Mouse (Mus musculus) hindbrain, embryonic 11.5 days (tissue): ENCODE measurements at regions not wholly inside any gene's neighbourhood (a gene's known extent, or its start where the extent isn't known, plus 50 kb on each side); places are given as distances from the start of the nearest gene placed in this dataset.

ENCODE experiments used
- ATAC-seq: fragments of 200-750 bp; cut with Nextera tagmentation; 2 replicates; pipeline ENCODE4 v1.8.0; 2017; ENCODE audit warnings: mild to moderate bottlenecking, moderate TSS enrichment, moderate library complexity; ENCODE audit not compliant: low FRiP score
- DNase-seq: peaks from one replicate; pipeline ENCODE4 v3.0.0-alpha.2; 2015; ENCODE audit warnings: low spot score
- H3K27ac ChIP-seq: fragments of 300-500 bp; sonication (generic); 2 replicates; pipeline ENCODE4 v1.5.1; 2014; ENCODE audit warnings: mild to moderate bottlenecking, low read depth, low read length
- H3K27me3 ChIP-seq: fragments of 300-500 bp; sonication (generic); 2 replicates; pipeline ENCODE4 v1.6.1; 2014; ENCODE audit warnings: mild to moderate bottlenecking, low read length, moderate library complexity, mixed read lengths; ENCODE audit not compliant: control insufficient read depth, insufficient read depth
- H3K36me3 ChIP-seq: fragments of 300-500 bp; sonication (generic); 2 replicates; pipeline ENCODE4 v1.6.1; 2014; ENCODE audit warnings: mild to moderate bottlenecking, low read length, moderate library complexity, mixed read lengths; ENCODE audit not compliant: control insufficient read depth, insufficient read depth
- H3K4me1 ChIP-seq: fragments of 300-500 bp; sonication (generic); replicated peaks from 2 replicates; pipeline ENCODE4 v1.6.1; 2014; ENCODE audit warnings: low read length, mixed read lengths; ENCODE audit not compliant: control insufficient read depth, insufficient read depth
- H3K4me2 ChIP-seq: fragments of 300-500 bp; sonication (generic); replicated peaks from 2 replicates; pipeline ENCODE4 v1.6.1; 2014; ENCODE audit warnings: mild to moderate bottlenecking, low read depth, low read length
- H3K4me3 ChIP-seq: fragments of 300-500 bp; sonication (generic); 2 replicates; pipeline ENCODE4 v1.5.1; 2014; ENCODE audit warnings: low read depth, low read length
- H3K9ac ChIP-seq: fragments of 300-500 bp; sonication (generic); 2 replicates; pipeline ENCODE4 v1.6.1; 2014; ENCODE audit warnings: low read depth, low read length
- H3K9me3 ChIP-seq: fragments of 300-500 bp; sonication (generic); 2 replicates; pipeline ENCODE4 v1.6.1; 2016; ENCODE audit warnings: low read length; ENCODE audit not compliant: control insufficient read depth
- WGBS: fragments of 180-500 bp; shearing (Covaris S2); extraction: QIAGEN DNeasy Blood & Tissue Kit; methylation state at CpG from one replicate; pipeline ENCODE4 v1.1.7; 2014; 5-methylcytosine and 5-hydroxymethylcytosine counted together

- no peak for DNase-seq
- WGBS = 83% methylated on average over 8 of the region's 8 CpGs
Observed at GRCm38 (mm10) chr3:118480515-118481248, 81.2 kb upstream of the Dpyd start.

GRCm38 (mm10) chr3:118485966-118486365 is 76.0 kb upstream of the Dpyd start:
- no peak overlapping the region for H3K4me3 ChIP-seq
- H3K4me2 ChIP-seq = no peak overlapping the region
- WGBS = 82% methylated on average over 2 of the region's 2 CpGs
- H3K27ac ChIP-seq = no peak overlapping the region
- no peaks in the 10 kb centered on the region for H3K36me3 ChIP-seq
- no peaks in the 10 kb centered on the region for H3K9me3 ChIP-seq
- no peaks in the 10 kb centered on the region for H3K4me1 ChIP-seq
- ATAC-seq = no peak
- no peak for DNase-seq
- no peak overlapping the region for H3K9ac ChIP-seq
- no peaks in the 10 kb centered on the region for H3K27me3 ChIP-seq

More at GRCm38 (mm10) chr3:118480515-118481248, 81.2 kb upstream of the Dpyd start:
- H3K27me3 ChIP-seq = no peaks in the 10 kb centered on the region
- no peak for ATAC-seq
- H3K9ac ChIP-seq = no peak overlapping the region
- no peaks in the 10 kb centered on the region for H3K36me3 ChIP-seq
- H3K27ac ChIP-seq = no peak overlapping the region
- no peaks in the 10 kb centered on the region for H3K4me1 ChIP-seq
- H3K4me3 ChIP-seq = no peak overlapping the region
- H3K9me3 ChIP-seq = no peaks in the 10 kb centered on the region
- no peak overlapping the region for H3K4me2 ChIP-seq

- no peak overlapping the region for H3K9ac ChIP-seq
- H3K27ac ChIP-seq = no peak overlapping the region
- H3K9me3 ChIP-seq = no peaks in the 10 kb centered on the region
- ATAC-seq = no peak
- no peaks in the 10 kb centered on the region for H3K4me1 ChIP-seq
- 75% methylated on average over 8 of the region's 8 CpGs for WGBS
- no peaks in the 10 kb centered on the region for H3K27me3 ChIP-seq
- no peak overlapping the region for H3K4me3 ChIP-seq
- no peaks in the 10 kb centered on the region for H3K36me3 ChIP-seq
- no peak overlapping the region for H3K4me2 ChIP-seq
- DNase-seq = no peak
Observed at GRCm38 (mm10) chr3:118487408-118487807, 74.5 kb upstream of the Dpyd start.

GRCm38 (mm10) chr3:118491101-118491500 is 70.8 kb upstream of the Dpyd start:
- WGBS = 92% methylated on average over 1 of the region's 1 CpGs
- Histone ChIP-seq H3K4me1 (no peaks in the 10 kb centered on the region), H3K9me3 (no peaks in the 10 kb centered on the region), H3K4me2 (no peak overlapping the region), H3K36me3 (no peaks in the 10 kb centered on the region), H3K9ac (no peak overlapping the region), H3K27me3 (no peaks in the 10 kb centered on the region), H3K27ac (no peak overlapping the region), H3K4me3 (no peak overlapping the region)
- DNase-seq (no peak), ATAC-seq (no peak)

GRCm38 (mm10) chr3:118491871-118492270 is 70.1 kb upstream of the Dpyd start:
- Histone ChIP-seq H3K9me3 (no peaks in the 10 kb centered on the region), H3K4me1 (no peaks in the 10 kb centered on the region), H3K9ac (no peak overlapping the region), H3K27me3 (no peaks in the 10 kb centered on the region), H3K4me2 (no peak overlapping the region), H3K4me3 (no peak overlapping the region), H3K27ac (no peak overlapping the region), H3K36me3 (no peaks in the 10 kb centered on the region)
- WGBS = 94% methylated on average over 5 of the region's 5 CpGs
- no peak for ATAC-seq
- DNase-seq = no peak

GRCm38 (mm10) chr3:118494611-118495010 is 67.3 kb upstream of the Dpyd start:
- Histone ChIP-seq H3K9ac (no peak overlapping the region), H3K4me1 (no peaks in the 10 kb centered on the region), H3K4me3 (no peak overlapping the region), H3K27me3 (no peaks in the 10 kb centered on the region), H3K27ac (no peak overlapping the region), H3K36me3 (no peaks in the 10 kb centered on the region), H3K4me2 (no peak overlapping the region), H3K9me3 (no peaks in the 10 kb centered on the region)
- DNase-seq = no peak
- no peak for ATAC-seq
- 88% methylated on average over 1 of the region's 1 CpGs for WGBS

GRCm38 (mm10) chr3:118500234-118500633 is 61.7 kb upstream of the Dpyd start:
- DNase-seq (peak; percentile 32), ATAC-seq (peak; percentile 57)
- Histone ChIP-seq H3K4me1 (no peaks in the 10 kb centered on the region), H3K27me3 (no peaks in the 10 kb centered on the region), H3K9ac (no peak overlapping the region), H3K36me3 (no peaks in the 10 kb centered on the region), H3K4me2 (no peak overlapping the region), H3K9me3 (no peaks in the 10 kb centered on the region), H3K4me3 (no peak overlapping the region), H3K27ac (no peak overlapping the region)
- 16% methylated on average over 4 of the region's 4 CpGs for WGBS

GRCm38 (mm10) chr3:118507582-118508237 is 54.2 kb upstream of the Dpyd start:
- no peaks in the 10 kb centered on the region for H3K27me3 ChIP-seq
- H3K36me3 ChIP-seq = no peaks in the 10 kb centered on the region
- no peak overlapping the region for H3K4me3 ChIP-seq
- no peak overlapping the region for H3K9ac ChIP-seq
- H3K4me2 ChIP-seq = no peak overlapping the region
- ATAC-seq = no peak
- H3K27ac ChIP-seq = no peak overlapping the region
- no peaks in the 10 kb centered on the region for H3K9me3 ChIP-seq
- DNase-seq = no peak
- WGBS = 80% methylated on average over 7 of the region's 7 CpGs
- no peaks in the 10 kb centered on the region for H3K4me1 ChIP-seq

- Histone ChIP-seq H3K4me3 (no peak overlapping the region), H3K4me1 (no peaks in the 10 kb centered on the region), H3K27me3 (no peaks in the 10 kb centered on the region), H3K36me3 (no peaks in the 10 kb centered on the region), H3K9ac (no peak overlapping the region), H3K27ac (no peak overlapping the region), H3K9me3 (no peaks in the 10 kb centered on the region), H3K4me2 (no peak overlapping the region)
- ATAC-seq = no peak
- DNase-seq = no peak
- WGBS = 78% methylated on average over 4 of the region's 4 CpGs
Observed at GRCm38 (mm10) chr3:118510837-118511236, 51.1 kb upstream of the Dpyd start.
